Mouse (Mus musculus): Measurements from ENCODE around the gene Gm16867. TPM values are rescaled to one million over a fixed set of nuclear protein-coding genes. Genes with fewer than 3 reads are reported as not detected.

The Gm16867 gene
- not detected for polyA plus RNA-seq (2012; fragmentation: generic; extraction: Trizol)

GRCm38 (mm10) chr14:69503174-69503573, at the start of gene Gm16867:
Gene Gm16867 (minus strand): TSS chr14:69503362.

GRCm38 (mm10) chr14:69512449-69512848, 9.3 kb upstream of the Gm16867 start, which contains the start of gene Gm27179:
Gene Gm27179 (minus strand): TSS chr14:69512549.

Other genes starting within 250 kb of the Gm16867 start
- gene Synb, start 209.1 kb downstream of the Gm16867 start, polyA plus RNA-seq (2012; fragmentation: generic; extraction: Trizol): not detected
- gene Gm27179, start 9.2 kb upstream of the Gm16867 start, polyA plus RNA-seq (2012; fragmentation: generic; extraction: Trizol): not detected
- gene Entpd4b, start 52.1 kb upstream of the Gm16867 start, polyA plus RNA-seq (2012; fragmentation: generic; extraction: Trizol): 1 to 10 TPM; 2.7 to 5.8 TPM